10 mouse cellular contexts compared by ENCODE assay signal in the genomic region with DNA sequence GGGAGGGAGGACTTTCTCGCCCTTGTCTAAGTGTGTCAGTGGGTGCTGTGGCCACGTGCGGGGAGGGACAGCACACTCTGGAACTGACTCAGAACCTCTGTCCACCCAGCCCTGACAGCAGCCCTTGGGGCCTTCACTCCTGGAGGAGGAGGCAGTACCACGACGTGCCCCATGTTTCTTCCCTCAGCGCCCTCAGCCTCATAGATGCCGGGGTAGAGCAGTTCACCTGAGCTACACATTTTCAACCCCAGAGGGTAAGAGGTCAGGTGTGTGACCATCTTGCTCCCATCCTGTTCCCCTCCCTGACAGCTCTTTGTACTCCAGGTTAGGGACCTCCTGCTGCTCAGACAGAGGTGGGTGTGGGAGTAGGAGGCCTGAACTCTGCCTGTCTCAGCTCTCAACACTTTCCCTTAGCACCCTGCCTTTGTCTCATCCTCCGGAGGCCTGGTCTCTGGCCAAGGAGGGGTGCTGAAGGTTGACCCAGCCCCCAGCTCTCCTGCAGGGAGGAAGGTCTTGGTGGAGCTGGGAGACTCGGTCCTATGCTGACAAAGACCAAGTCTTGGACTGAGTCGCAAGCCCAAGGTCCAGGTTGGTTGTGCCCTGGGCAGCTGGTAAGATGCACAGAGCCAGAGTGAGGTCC.
A peak's percentile ranks its signal among the peaks of the same experiment; 100 is the strongest.
DNase-seq lines count a peak whose midpoint lies in the region; ATAC-seq and TF ChIP-seq lines count a peak whose summit lies in the region.
"Had no signal": no experiment of that assay in that cellular context is flagged by ENCODE, and none has a peak within 500 bp of the region (broad histone marks: within the 10 kb centered on the region; RNA-seq: fewer than 3 reads in every experiment).

No protein-coding gene starts in this region.

- no peaks in the 10 kb centered on the region for H3K27me3 ChIP-seq in forebrain, embryonic 11.5 days (ENCODE audit: control insufficient read depth, insufficient read depth, low read length)
- no peaks in the 10 kb centered on the region for H3K27me3 ChIP-seq in midbrain, embryonic 16.5 days (ENCODE audit: control insufficient read depth, insufficient read depth, low read depth, low read length)

- H3K9me3 ChIP-seq in forebrain, embryonic 11.5 days (ENCODE audit: control insufficient read depth, low read length): no peaks in the 10 kb centered on the region
- no peaks in the 10 kb centered on the region for H3K9me3 ChIP-seq in midbrain, embryonic 16.5 days (replicated peaks; ENCODE audit: control insufficient read depth, low read length, poor library complexity, severe bottlenecking)
- H3K9me3 ChIP-seq: megakaryocyte, embryonic 14.5 days had no signal

- ATAC-seq in forebrain, embryonic 11.5 days (replicated peaks; ENCODE audit: low FRiP score): no peak
- ATAC-seq in midbrain, embryonic 16.5 days: no peak

- no peak overlapping the region for H3K4me2 ChIP-seq in forebrain, embryonic 11.5 days (ENCODE audit: low read depth, low read length, severe bottlenecking)
- no peak overlapping the region for H3K4me2 ChIP-seq in midbrain, embryonic 16.5 days (ENCODE audit: low read length)

- H3K9ac ChIP-seq in forebrain, embryonic 11.5 days (ENCODE audit: low read length): peak overlapping the region; percentile 28; the same call in 1 of the 2 replicates
- no peak overlapping the region for H3K9ac ChIP-seq in midbrain, embryonic 16.5 days (ENCODE audit: low read depth, low read length)

- no peaks in the 10 kb centered on the region for H3K36me3 ChIP-seq in forebrain, embryonic 11.5 days (ENCODE audit: control insufficient read depth, insufficient read depth, low read length)
- H3K36me3 ChIP-seq in midbrain, embryonic 16.5 days (ENCODE audit: control insufficient read depth, insufficient read depth, low read length): no peaks in the 10 kb centered on the region

- peaks cover 18% of the 10 kb centered on the region for H3K4me1 ChIP-seq in forebrain, embryonic 11.5 days (replicated peaks; ENCODE audit: control insufficient read depth, insufficient read depth, low read length)
- H3K4me1 ChIP-seq in midbrain, embryonic 16.5 days (ENCODE audit: control insufficient read depth, insufficient read depth, low read length): peaks cover 14% of the 10 kb centered on the region; the same call in 1 of the 2 replicates

- DNase-seq in gastrocnemius, adult 2 months: no peak
- DNase-seq in gastrocnemius, postnatal 14 days: no peak
- no peak for DNase-seq in forebrain, embryonic 11.5 days (ENCODE audit: low spot score)
- peak; percentile 80 for DNase-seq in kidney, adult 9 months
- DNase-seq in right cerebral cortex, postnatal 36 days (ENCODE audit: low spot score in 2 of 2): no peak
- no peak for DNase-seq in left cerebral cortex, postnatal 25 days (ENCODE audit: low spot score in 2 of 2)
- no peak for DNase-seq in right cerebral cortex, adult 2 months (ENCODE audit: low spot score in 2 of 2)
- DNase-seq: cerebellum, adult 8-10 months had no signal

- TF ChIP-seq CTCF in gastrocnemius, adult 2 months (IDR thresholded peaks at IDR 0.05): no peak

- H3K27ac ChIP-seq in gastrocnemius, adult 2 months: peak overlapping the region; percentile 93
- peak overlapping the region; percentile 88 for H3K27ac ChIP-seq in forebrain, embryonic 11.5 days (ENCODE audit: low read depth, low read length)
- peak overlapping the region; percentile 53 for H3K27ac ChIP-seq in midbrain, embryonic 16.5 days (ENCODE audit: low read length)

- H3K4me3 ChIP-seq in gastrocnemius, adult 2 months: no peak overlapping the region
- no peak overlapping the region for H3K4me3 ChIP-seq in forebrain, embryonic 11.5 days (ENCODE audit: low read depth, low read length)
- no peak overlapping the region for H3K4me3 ChIP-seq in midbrain, embryonic 16.5 days (ENCODE audit: low read depth, low read length)
- H3K4me3 ChIP-seq: megakaryocyte, embryonic 14.5 days had no signal

- 64% methylated on average over 10 of the region's 10 CpGs for WGBS in forebrain, embryonic 11.5 days
- WGBS in midbrain, embryonic 16.5 days: 59% methylated on average over 10 of the region's 10 CpGs

- intact Hi-C loops in gastrocnemius, adult 2 months (cut with DNase I): loop anchor here (5.0 kb wide), 1 partner anchor 38 kb away; no protein-coding TSS in a partner anchor
- intact Hi-C loops in gastrocnemius, postnatal 14 days (cut with DNase I; ENCODE audit: low total_unique reads): no loop called here
- intact Hi-C loops in left cerebral cortex, postnatal 25 days (cut with DNase I): no loop called here
